Mouse (Mus musculus): ENCODE measurements around the gene Lrrc57.
"Not testable (repeated sequence)": the region's sequence is repeated elsewhere in the genome, so short reads cannot be mapped to it uniquely, and the experiment has no call there.

Lrrc57 gene

DNA sequence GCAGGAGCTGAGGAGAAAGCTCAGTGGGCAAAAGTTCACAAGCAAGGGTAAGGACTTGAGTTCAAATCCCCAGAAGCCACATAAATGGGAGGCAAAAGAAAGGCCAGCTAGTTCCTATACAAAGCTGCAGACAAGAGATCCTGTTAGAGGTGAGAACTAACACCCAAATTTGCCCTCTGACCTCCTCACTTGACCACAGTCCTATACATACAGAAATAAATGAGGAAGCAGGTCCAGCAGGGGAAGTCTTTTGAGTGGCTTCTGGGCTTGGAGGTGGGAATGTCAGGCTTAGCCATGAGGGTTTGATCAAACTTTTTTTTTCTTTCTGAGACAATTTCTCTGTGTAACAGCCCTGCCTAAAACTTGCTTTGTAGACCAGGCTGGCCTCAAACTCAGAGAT is 13.6 kb upstream of the Lrrc57 start:
- POLR2A ChIA-PET: interaction anchor here in 1 of 4 experiments (1.1 kb wide), 1 partner anchor 10 kb away, joined by 3 read pairs; no protein-coding TSS in a partner anchor

DNA sequence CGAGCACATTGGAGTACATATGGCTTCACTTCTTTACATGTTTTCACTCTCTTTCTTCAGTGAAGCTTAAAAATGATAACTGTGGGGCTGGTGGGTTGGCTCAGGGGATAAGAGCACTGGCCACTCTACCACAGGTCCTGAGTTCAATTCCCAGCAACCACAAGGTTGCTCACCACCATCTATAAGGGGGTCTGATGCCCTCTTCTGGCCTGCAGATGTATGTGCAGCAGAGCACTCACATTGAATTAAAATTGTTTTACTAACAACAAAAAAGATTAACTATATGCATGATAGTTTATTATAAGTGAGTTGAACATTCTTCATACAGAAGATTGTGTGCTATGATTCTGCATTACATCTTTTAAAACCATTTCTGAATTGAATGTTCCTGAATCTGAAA is 10.2 kb upstream of the Lrrc57 start:
- CTCF ChIA-PET: interaction anchor here in 3 of 4 experiments (0.8 to 2.9 kb wide), 3 partner anchors 141 kb away, joined by 3 to 21 read pairs (median 6); no protein-coding TSS in a partner anchor
- POLR2A ChIA-PET: interaction anchor here in 3 of 4 experiments (0.9 to 1.3 kb wide), 4 partner anchors 10 to 141 kb away, joined by 3 to 7 read pairs (median 4); partner anchors contain the start of genes Haus2 (in 2 of the 3) and Lrrc57 (in 2 of the 3)

More for the DNA sequence above, 13.6 kb upstream of the Lrrc57 start:
- CTCF ChIA-PET: interaction anchor here in 3 of 4 experiments (0.6 to 1.0 kb wide), 3 partner anchors 144 to 304 kb away, joined by 3 to 5 read pairs (median 3); no protein-coding TSS in a partner anchor

DNA sequence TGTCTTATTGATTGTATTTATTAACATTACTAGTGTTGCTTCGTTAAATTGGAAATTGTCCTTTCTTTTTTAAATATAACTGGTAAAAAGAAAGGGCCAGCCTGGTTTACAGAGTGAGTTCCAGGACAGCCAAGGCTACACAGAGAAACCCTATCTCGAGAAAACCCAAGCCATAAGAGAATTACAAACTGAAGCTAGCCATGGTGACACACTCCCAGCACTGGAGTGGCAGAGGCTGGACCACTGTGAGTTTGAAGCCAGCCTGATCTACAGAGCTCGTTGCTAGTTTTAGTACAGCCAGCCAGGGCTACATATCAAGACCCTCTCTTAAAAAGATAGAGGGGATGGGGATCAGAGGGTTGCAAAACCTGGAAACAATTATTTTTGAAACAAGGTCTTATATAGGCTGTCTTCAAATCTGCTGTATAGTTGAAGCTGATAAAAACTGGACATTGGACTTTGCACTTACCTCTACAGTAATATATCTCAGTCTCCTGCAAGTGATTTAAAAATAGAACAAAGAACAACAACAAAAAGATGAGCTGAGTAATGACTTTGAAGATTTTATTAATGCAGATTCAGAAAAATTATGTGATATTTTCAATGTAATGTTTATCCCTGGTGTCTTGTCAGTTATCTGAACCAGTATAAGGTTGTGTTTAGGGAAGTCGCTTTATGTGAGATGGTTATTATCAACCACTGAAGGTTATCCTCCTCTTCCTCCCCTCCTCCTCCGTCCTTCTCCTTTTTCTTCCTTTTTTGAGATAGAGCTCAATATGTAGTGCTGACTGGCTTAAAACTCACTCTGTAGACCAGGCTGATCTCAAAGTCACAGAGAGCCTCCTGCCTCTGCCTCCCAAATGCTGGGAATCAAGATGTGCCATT is 7.2 kb upstream of the Lrrc57 start:
- POLR2A ChIA-PET: interaction anchor here in 2 of 4 experiments (0.6 to 1.1 kb wide), 4 partner anchors 12 to 54 kb away, joined by 3 to 4 read pairs (median 4); partner anchors contain the start of gene Zfp106 (in 2 of the 2)
- CTCF ChIA-PET: interaction anchor here in 1 of 4 experiments (1.1 kb wide), 1 partner anchor 138 kb away, joined by 4 read pairs; no protein-coding TSS in a partner anchor

DNA sequence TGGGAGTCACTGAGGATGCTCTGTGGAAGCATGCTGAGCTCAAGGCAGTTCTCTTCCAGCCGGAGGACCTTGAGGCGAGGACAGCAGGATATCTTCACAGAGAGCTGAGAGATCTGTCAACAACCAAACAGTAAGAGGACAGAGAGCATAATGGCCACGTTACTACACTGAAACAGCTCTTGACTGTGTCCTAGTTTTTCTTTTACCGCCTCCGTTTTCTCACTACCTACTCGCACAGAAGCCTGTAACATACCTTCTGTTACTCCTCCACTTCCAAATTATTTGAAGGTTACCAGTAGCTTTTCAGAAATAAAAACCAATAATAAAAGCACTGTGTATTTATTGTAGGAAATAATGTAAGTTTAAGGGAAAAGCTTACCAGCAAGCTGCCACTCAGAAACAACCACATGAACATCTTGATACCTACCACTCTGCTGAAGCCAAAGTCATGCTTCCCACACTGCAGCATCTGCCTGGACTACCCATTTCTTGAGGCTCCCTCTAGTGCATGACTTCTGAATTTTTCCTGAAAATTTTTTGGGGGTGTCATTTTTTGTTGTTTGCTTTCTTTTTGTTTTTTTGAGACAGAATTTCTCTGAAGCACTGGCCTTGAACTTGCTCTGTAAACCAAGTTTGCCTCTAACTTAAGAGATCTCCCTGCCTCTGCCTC is 3.2 kb downstream of the Lrrc57 start:
- POLR2A ChIA-PET: interaction anchor here in 2 of 4 experiments (0.8 to 5.3 kb wide), 4 partner anchors 10 to 15 kb away, joined by 3 to 44 read pairs (median 5); no protein-coding TSS in a partner anchor
- CTCF ChIA-PET: interaction anchor here in 2 of 4 experiments (0.6 to 1.4 kb wide), 2 partner anchors 128 to 1871 kb away, joined by 3 to 5 read pairs; no protein-coding TSS in a partner anchor

DNA sequence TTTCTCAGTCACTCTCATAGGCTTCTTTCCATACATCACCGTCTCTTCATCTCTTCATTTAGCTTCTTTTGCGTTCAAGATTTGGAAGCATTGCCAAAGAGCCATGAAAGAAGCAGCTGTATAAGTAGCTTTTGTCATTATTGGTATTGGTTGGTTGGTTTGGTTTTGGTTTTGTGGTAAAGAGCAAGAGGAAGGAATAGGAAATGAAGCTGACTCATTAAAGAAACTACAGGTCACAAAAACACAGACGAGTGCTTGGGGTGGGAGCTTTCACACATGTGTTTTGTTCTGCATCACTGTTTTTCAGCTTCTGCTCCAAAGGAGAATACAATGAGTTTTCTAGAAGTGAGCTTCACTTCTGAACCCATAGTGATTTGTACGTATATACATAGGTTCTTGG is 9.8 kb downstream of the Lrrc57 start:
- ChIA-PET CTCF (no interaction called here), POLR2A (interaction anchor here in 1 of 4 experiments (1.7 to 2.8 kb wide), 2 partner anchors 9 to 11 kb away, joined by 4 to 15 read pairs; partner anchors contain the start of genes Haus2 and Lrrc57)

DNA sequence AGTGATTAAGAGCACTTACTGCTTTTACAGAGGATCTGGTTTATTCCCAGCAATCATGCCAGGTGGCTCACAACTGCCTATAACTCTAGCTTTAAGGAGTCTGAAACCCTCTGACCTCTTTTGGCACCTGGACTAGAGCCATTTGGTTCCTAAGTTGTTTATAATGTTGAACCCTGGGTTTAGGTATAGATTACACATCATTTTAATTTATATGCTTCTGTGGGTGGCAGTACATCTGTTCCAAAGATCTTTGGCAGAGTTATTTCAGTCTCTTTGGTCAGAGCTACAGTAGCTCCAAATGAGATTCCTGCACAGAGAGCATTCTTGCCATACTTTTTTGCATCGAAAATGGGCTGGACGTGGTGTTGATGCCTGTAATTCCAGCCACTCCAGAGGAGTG is 11.6 kb downstream of the Lrrc57 start:
- ChIA-PET CTCF (interaction anchor here in 1 of 4 experiments (0.6 kb wide), 1 partner anchor 425 kb away, joined by 3 read pairs; no protein-coding TSS in a partner anchor), POLR2A (interaction anchor here in 1 of 4 experiments (2.8 kb wide), 1 partner anchor 11 kb away, joined by 15 read pairs; the partner anchor contains the start of genes Haus2 and Lrrc57)

DNA sequence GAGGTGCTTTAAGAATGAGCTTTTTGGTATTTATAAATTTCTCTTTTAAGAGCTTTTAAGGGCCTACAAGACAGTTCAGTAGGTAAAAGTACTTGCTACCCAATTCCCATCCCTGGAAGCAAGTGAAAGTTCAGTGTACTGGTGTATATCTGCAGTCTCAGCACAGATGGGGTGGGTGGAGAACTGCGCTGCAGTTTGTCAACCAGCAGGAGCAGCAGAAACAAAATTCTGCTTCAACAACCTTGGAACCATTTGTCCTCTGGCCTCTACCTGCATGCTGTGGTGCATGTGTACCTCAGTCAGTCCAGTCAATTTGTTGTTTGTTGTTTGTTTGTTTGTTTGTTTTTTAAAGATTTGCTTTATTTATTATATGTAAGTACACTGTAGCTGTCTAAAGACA is 17.1 kb downstream of the Lrrc57 start:
- ChIA-PET POLR2A (interaction anchor here in 2 of 4 experiments (0.7 to 4.6 kb wide), 6 partner anchors 9 to 415 kb away, joined by 3 to 44 read pairs (median 8); partner anchors contain the start of genes Haus2 (in 2 of the 2), Lrrc57 (in 2 of the 2) and Zfp106 (in 1 of the 2)), CTCF (interaction anchor here in 1 of 4 experiments (0.7 kb wide), 1 partner anchor 408 kb away, joined by 7 read pairs; no protein-coding TSS in a partner anchor)

DNA sequence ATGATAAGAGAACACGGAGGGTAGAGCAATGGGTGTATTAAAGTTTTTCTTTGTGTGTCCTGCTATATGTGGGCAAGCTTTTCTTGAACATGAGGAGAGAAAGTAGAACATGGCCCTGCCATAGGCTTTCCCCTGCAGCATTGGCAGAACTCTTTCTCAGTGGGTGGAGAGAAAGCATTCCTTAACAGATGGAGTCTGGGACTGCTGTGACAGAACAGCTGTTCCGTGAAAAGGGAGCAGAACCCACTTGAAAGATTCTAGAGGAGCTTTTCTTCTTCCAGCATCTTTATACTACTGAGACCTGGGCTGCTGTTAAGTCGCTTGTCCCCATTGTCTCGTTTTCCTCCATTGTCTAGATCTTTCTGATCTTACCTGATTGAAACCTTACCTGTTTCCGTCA is 19.6 kb downstream of the Lrrc57 start:
- CTCF ChIA-PET: no interaction called here

DNA sequence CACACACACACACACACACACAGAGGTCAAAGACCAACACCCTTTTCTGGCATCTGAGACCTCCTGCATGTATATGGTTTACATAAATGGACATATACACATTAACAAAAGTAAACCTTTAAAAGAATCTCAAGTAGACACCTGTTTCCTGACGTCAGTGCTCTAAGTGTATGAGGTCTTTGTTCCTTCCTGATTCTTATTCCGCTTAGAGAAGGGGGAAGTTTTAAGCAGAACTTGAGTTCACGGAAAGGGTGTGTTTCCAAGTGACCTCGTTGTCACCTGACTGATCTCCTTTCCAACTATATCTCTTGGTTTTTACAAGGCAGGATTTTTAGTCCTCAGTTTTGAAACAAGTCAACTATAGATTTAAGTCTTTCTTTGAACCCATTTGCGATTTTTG is 31.0 kb downstream of the Lrrc57 start:
- ChIA-PET POLR2A (interaction anchor here in 2 of 4 experiments (1.0 to 1.8 kb wide), 4 partner anchors 10 to 14 kb away, joined by 3 to 8 read pairs (median 4); partner anchors contain the start of genes Snap23 (in 2 of the 2) and Zfp106 (in 1 of the 2)), CTCF (no interaction called here)

More for the DNA sequence above, 19.6 kb downstream of the Lrrc57 start:
- POLR2A ChIA-PET: interaction anchor here in 3 of 4 experiments (0.5 to 4.6 kb wide), 6 partner anchors 17 to 359 kb away, joined by 3 to 44 read pairs (median 6); partner anchors contain the start of genes Haus2 (in 2 of the 3), Lrrc57 (in 2 of the 3) and Snap23 (in 1 of the 3)

DNA sequence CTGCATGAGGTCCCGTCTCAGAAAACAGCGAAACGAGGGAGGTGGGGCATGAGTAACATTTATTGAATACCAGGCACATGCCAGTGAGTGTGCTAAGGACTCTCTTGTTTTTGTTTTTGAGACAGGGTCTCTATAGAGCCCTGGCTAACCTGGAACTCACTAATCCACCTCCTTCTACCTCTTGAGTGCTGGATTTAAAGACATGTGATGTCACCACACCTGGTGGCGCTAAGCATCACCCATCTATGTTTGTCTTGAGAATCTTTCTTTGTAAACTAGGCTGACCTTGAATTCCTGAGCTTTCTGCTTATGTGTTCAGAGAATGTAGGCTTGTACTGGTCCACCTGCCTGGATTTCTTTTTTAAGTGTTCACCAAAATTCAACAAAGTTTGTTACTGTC is 31.5 kb downstream of the Lrrc57 start:
- CTCF ChIA-PET: interaction anchor here in 1 of 4 experiments (0.7 kb wide), 1 partner anchor 388 kb away, joined by 3 read pairs; no protein-coding TSS in a partner anchor
- POLR2A ChIA-PET: interaction anchor here in 3 of 4 experiments (0.7 to 2.6 kb wide), 7 partner anchors 9 to 49 kb away, joined by 3 to 15 read pairs (median 4); partner anchors contain the start of genes Zfp106 (in 3 of the 3) and Snap23 (in 2 of the 3)

DNA sequence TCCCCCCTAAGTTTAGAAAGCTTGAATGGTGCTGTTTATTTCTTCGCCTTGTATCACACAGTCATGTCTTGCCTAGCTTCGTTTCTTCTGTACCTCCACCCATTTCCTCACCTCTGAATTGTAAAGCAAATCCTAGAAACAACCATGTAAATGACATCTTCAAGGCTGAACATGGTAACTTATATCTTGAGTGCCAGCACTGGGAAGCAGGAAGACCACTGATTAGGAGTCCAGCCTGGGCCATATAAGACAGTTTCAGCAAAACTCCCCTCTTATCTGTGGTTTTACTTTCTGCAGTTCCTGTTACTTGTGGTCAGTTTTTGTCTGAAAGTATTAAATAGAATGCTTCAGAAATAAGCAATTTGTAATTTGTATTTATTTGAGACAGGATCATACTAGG is 33.3 kb downstream of the Lrrc57 start:
- POLR2A ChIA-PET: interaction anchor here in 2 of 4 experiments (0.9 to 2.6 kb wide), 2 partner anchors 12 to 13 kb away, joined by 3 to 15 read pairs; partner anchors contain the start of gene Zfp106 (in 2 of the 2)
- CTCF ChIA-PET: no interaction called here

DNA sequence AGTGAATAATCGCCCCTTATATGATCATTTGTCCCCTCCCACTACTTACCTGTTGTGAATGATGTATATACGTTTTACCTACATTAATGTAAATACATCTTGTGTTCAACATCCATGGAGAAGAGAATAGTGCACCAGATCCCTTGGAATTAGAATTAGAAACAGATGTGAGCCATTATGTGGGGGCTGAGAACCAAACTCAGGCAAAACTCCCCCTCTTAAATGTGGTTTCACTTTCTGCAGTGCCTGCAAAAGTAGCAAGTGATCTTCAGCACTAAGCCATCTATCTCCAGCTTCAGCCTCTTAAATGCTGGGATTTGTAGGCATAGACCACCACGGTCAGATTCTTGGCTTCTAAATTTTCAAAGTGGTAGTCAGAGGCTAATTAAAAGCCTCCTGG is 34.2 kb downstream of the Lrrc57 start:
- ChIA-PET POLR2A (interaction anchor here in 2 of 4 experiments (0.9 to 2.8 kb wide), 3 partner anchors 11 to 12 kb away, joined by 3 to 15 read pairs (median 9); partner anchors contain the start of gene Zfp106 (in 2 of the 2)), CTCF (no interaction called here)

DNA sequence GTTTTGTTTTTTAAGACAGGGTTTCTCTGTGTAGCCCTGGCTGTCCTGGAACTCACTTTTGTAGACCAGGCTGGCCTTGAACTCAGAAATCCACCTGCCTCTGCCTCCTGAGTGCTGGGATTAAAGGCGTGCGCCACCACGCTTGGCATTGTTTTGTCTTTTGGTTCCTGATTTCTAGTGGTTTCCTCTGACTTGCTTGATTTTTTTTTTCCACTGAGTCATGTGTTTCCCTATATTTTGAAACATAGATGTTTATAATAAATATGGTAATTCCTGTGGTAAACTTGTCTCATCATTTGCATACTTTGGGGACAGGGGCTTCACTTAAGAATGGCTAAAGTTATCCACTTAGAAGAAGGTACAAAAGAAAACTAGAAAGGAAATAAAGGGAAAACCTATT is 37.2 kb downstream of the Lrrc57 start:
- CTCF ChIA-PET: not testable (repeated sequence)
- POLR2A ChIA-PET: interaction anchor here in 2 of 4 experiments (0.8 to 1.8 kb wide), 3 partner anchors 10 to 101 kb away, joined by 3 read pairs; partner anchors contain the start of genes Haus2 (in 1 of the 2) and Lrrc57 (in 1 of the 2)

DNA sequence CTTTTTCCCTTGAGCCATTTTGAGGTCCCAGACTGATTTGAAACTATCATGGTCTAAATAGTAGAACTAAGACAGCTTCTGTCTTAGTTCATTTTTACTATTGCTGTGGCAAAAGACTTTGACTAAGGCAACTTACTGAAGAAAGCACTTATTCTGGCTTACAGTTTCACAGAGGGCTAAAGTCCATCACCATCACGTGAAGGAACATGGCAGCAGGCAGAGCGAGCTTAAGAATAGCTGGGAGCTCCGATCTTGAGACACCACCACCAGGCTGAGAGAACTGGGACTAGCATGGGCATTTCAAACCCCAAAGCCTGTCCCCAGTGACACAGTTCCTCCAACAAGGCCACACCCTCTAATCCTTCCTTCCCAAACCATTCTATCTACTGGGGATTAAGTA is 38.2 kb downstream of the Lrrc57 start:
- CTCF ChIA-PET: interaction anchor here in 1 of 4 experiments (0.6 kb wide), 1 partner anchor 472 kb away, joined by 4 read pairs; no protein-coding TSS in a partner anchor
- POLR2A ChIA-PET: interaction anchor here in 2 of 4 experiments (0.7 to 3.0 kb wide), 5 partner anchors 9 to 100 kb away, joined by 3 to 7 read pairs (median 3); no protein-coding TSS in a partner anchor

DNA sequence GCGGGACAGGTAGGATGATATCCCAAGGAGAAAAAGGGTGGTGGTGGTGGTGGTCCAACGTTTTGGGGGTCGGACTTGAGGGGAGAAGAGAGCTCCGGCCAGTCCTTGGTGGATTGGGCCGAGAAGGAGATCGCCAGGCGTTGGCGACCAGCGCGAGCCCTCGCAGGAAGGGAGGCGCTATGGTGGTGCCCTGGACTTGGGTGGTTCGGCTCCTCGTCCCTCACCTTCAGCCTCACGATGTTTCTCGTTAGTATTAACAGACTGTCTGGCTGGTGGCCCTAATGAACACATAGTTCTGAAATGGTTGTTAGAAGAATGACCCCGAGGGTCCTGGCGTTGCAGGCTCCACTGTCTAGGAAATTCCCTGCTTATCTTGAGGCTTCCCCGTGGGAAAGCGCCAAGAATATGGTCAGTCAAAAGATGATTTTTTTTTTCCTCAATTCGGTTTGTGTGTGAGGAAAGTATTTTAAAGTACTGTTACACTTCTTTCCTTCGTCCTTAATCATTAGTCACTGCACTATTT is 41.5 kb downstream of the Lrrc57 start:
- POLR2A ChIA-PET: interaction anchor here in 2 of 4 experiments (0.6 to 2.9 kb wide), 20 partner anchors 9 to 572 kb away, joined by 3 to 13 read pairs (median 4); partner anchors contain the start of genes Adal (in 2 of the 2), Haus2 (in 2 of the 2), Lcmt2 (in 2 of the 2) and Lrrc57 (in 2 of the 2)
- CTCF ChIA-PET: interaction anchor here in 2 of 4 experiments (0.7 to 1.0 kb wide), 2 partner anchors 20 to 89 kb away, joined by 3 to 7 read pairs; no protein-coding TSS in a partner anchor

DNA sequence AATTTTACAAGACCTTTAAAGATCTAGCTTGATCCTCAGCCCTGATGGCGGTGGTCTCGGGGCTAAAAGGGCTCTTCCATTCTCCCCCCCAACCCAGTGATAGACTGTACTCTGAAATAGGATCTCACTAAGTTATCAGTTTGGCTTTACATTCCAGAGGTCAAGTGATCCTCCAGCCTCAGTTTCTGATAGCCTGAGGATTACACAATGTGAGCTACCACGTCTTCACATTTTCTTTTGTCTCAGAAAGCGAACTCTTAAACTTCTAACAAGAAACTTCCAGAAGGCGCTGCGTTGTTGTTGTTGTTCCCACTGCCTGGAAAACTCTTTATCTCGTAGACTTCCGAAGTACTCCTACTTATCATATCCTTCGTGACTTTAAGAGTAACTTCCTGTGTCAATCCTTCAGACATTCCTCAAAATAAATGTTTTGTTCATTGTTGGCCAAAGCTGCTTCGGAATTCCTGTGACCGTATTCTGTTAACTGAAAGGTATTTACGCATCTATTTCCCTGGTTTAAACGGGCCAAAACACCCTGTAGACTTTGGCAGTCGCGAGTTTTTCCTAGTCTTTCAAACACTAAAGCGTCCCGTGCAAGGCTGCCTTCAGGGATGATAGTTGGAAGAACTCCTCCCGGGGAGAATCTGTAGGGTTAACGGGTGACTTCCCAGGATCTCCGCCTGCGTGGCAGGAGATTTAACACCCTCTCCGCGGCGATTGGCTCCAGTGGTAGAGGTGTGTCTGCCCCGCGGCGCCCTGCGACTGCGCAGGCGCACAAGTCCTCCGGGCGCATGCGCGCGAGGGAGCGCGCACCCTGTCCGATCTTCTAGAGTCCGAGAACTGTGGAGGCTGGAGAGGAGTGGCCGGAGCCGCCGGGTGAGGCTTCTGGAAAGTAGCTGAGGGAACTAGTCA is 42.2 kb downstream of the Lrrc57 start, which contains the start of gene Snap23:
Gene Snap23, plus strand, starts transcription at position 786 of the 912 bp plus-strand sequence.
- POLR2A ChIA-PET: interaction anchor here in 3 of 4 experiments (0.6 to 2.9 kb wide), 23 partner anchors 9 to 573 kb away, joined by 3 to 13 read pairs (median 4); partner anchors contain the start of genes Adal (in 2 of the 3), Haus2 (in 2 of the 3), Lcmt2 (in 2 of the 3) and Lrrc57 (in 2 of the 3)
- CTCF ChIA-PET: interaction anchor here in 2 of 4 experiments (0.7 to 1.0 kb wide), 3 partner anchors 21 to 394 kb away, joined by 3 to 7 read pairs (median 3); no protein-coding TSS in a partner anchor

Data from embryonic stem cell, embryonic (primary cell).